Mouse (Mus musculus) brain, adult 2 months (tissue): ENCODE measurements around the gene Adipoq.
"Not testable (repeated sequence)": the region's sequence is repeated elsewhere in the genome, so short reads cannot be mapped to it uniquely, and the experiment has no call there.

Experiments used
- DNase-seq: peaks from one replicate; pipeline ENCODE4 v3.0.0; 2011; ENCODE audit warnings: low read depth, low spot score

Adipoq gene

DNA sequence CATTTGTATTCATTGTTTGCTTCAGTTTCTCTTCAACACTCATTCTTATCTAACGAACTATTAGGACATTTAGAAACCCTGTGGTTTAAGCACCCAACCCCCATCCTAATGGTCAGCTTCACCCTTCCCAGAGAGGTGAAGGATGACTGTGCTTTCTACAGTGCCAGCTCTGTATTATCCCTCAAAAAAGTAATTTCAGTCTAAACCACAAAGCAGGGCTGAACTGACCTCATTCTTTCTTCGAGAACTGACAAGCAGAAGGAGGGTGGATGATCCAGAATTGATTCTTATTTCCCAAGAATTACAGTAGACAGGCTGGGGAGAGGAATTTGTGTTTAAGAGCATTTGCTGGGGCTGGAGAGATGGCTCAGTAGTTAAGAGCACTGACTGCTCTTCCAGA lies 13.4 kb downstream of the Adipoq start:
- no peak for DNase-seq

DNA sequence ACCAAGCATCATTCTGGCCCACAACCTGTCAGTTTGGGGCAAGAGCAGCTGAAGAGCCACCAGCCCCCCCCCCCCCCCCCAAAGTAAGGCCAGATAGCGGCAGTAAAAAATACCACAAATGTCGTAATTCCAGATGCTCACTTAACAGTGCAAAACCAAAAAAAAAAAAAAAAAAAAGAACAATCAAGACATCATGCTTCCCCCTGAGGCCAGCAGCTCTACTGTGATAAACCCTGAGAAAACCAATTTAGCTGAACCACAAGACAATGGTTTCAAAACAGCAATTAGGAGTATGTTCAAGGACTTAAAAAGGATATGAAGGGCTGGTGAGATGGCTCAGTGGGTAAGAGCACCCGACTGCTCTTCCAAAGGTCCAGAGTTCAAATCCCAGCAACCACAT lies 15.8 kb downstream of the Adipoq start:
- no peak for DNase-seq

DNA sequence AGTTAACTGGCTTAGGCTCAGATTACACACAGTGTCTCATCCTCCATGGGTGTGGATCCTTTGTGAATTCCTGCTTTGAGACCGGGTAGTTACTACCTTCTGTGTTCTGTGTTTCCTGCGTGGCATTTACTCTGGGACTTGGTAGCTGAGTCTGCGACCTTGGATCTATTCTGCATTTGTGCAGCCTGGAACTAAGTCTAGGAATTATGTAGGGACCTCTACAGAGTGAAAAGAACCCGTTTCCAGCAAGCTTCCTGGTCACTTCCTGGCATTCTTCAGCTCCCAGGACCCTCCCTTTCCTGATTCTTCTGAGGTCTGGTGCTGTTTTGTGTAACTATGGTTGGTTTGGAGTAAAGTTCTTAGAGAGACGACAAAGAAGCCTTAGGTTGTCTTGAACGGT lies 18.1 kb downstream of the Adipoq start:
- no peak for DNase-seq

DNA sequence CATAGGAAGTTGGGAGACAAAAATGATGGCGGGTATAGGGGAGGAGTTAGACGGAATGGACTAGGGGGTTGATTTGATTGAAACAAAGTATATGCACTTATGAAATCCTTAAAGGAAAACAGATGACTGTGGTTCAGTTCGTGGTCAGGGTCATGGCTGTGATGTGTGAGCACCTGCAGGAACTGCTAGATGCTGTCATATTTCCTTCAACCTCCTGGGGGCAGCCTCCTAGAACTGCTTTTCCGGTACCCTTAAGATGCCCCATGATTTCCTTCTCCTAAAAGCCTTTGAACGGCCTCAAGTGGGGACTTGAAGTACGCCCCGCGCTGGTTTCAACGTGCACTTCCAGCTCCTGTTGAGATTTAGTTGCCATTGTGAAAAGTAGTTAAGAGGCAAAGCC lies 19.1 kb downstream of the Adipoq start:
- DNase-seq, result no peak

DNA sequence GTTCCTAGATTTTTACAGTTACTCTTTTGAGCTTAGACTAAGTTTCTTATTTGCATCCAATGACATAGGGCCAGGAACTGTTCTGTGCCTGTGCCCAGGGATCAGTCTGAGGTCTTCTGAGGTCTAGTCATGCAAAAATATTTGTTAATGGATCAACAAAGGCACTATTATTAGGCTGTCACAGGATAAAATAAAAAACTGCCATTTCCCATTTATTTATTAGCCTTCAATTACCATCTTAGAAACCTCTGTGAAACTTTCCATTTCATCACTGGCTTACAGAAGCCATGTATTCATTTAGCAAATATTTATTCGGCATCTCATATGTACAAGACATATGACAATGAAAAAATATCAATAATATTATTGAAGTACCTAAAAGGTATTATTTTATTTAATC lies 20.3 kb downstream of the Adipoq start:
- DNase-seq, result no peak

DNA sequence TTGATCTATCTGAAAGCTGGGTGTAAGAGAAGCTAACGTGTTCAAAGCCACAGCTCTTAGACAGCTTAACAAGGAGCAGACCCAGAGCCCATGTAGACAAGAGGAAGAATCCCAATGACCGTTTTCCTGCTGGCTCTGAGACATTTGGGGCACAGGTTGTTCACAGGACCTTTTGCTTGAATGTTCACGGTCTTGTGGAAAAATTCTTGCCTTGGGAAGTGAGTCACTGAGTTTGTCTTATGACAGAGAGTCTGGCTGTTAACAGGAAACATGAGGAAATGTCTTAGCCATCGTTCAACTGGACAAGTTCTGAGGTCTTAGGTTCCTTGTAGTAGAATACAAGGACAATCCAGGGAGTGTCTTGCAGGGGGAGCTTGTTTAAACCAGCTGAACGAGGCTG lies 20.7 kb downstream of the Adipoq start:
- no peak for DNase-seq

DNA sequence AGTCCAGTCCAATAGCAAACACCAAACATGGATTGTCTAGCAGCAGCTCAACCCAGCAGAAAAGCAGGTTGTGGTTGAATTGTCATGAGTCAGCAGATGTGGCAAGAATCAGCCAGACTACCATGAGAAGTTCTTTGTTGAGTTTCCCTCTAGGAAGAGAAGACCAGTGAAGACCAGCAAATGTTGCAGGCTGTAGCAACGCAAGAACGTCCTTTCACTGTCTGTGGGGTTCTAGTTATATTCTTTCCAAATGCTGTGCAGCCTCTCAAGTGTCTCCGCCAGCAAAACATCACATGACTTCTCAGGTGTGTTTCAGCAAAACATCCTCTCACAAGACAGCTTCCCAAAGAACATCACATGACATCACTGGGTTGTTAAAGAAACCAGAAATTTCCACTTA lies 24.5 kb downstream of the Adipoq start:
- no peak for DNase-seq

DNA sequence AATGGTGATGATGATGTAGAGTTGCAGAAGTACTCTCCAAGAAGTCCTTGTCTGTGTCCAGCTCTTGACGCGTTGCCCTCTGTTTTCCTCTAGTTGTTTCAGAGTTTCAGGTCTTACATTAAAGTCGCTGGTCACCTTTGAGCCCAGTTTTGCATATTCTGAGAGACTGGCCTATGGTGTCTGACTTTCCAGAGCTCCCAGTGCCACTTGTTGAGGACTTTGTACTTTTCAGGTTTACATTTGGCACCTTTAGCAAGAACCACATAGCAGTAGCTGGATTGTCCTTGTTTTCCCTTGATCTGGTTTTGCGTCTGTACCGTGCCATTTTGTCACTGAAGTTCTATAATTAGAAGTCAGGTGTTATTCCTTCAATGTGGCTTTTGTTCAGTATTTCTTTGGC lies 27.6 kb downstream of the Adipoq start:
- DNase-seq, result no peak

DNA sequence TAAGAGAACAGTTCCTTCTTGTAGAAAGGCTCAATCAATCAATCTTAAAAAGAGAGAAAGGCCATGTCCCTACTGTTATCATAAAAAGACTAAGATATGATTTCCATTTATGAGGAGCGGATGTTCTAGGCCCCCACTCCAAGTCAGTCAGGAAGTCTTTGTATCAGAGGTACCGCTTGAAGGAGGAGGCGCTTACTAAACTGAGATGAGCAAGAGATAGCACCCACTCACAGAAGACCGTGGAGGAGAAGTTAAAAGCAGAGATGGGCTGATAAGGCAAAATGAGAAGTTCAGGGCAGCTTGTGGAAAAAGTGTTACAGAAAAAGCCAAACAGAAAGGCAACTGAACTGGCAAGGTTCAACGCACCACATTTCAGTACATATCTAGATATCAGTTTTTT lies 28.5 kb downstream of the Adipoq start:
- no peak for DNase-seq

DNA sequence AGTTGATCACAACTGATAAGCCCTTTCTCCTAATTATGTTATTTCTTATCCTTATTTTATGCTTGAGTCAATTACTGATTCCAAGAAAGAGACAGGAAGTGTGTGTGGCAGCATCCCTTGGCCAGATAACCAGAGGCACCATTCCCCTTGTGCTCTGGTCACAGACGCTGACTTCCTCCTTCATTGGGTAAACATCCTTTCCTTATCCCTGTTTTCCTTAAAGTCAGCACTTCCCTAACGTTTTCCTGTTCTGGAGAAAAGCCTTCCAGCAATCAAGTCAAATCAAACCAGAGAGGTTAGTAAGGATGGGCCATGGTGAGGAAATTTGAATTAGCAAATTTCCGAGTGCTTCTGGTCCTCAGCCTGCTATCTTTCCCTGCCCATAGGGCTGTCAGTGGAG lies 29.6 kb downstream of the Adipoq start:
- no peak for DNase-seq

DNA sequence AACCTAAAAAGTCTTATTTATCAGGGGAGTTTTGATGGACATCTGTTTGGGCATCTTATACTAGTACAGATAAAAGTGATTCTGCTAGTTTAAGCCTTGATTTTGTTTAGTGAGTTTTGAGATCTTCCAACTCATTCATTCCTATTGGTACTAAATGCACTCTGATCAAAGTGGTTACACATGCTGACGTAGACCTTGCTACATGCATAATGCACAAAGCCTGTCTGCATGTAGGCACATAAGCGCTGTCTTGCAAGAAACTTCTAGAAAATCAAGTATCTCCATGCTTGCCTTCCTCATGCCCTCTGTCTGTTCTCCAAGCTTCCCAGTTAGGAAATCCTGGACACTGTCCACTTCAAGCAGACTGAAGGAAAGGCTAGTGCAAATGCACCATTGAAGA lies 31.5 kb downstream of the Adipoq start:
- DNase-seq, result no peak

DNA sequence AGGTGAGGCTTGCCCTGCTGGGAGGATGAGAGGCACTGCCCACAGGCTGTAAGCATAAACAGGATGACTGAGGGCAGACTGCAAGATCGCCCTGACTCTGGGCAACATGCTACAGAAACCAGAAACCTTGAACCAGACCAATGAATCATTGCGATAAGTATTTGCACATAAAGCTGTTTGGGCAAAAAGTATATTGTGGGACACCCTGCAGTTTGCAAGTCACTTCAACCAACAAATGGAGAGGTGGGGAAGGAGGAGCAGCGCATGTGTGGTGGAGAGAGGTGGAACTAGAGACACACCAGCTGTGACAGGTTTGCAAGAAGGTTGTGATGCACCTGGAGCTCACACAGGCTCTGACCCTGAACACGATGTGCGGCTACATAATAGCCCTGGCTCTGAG lies 32.5 kb downstream of the Adipoq start:
- DNase-seq, result no peak

DNA sequence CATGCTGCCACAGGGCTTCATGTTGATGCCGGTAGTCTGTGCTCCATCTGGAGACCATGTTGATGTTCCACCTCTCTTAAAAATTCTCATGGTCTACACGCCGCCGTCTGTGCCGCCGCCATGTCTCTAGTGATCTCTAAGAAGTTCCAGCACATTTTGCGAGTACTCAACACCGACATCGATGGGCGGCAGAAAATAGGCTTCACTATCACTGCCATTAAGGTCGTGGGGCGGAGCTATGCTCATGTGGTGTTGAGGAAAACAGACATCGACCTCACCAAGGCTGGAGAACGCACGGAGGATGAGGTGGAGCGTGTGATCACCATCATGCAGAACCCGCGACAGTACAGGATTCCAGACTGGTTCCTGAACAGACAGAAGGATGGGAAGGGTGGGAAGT lies 33.1 kb downstream of the Adipoq start:
- not testable (repeated sequence) for DNase-seq

DNA sequence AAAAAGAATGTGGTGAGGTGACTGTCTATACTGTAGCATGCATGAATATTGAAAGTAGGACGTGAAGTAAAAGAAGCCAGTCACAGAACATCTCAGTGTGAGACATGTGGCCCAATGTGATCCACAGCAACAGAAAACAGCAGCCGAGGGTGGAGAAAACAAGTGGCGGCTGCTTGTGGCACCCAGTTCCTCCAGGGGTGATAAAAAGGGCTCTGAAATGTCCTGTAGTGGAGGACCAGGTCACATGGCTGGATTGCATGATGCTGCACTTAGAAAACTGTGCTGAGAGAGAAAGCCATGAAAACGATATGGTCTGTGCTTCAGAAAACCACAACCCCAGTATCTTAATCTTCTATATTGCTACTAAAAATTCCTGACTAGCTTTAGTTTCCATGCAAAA lies 34.7 kb downstream of the Adipoq start:
- DNase-seq, result no peak

DNA sequence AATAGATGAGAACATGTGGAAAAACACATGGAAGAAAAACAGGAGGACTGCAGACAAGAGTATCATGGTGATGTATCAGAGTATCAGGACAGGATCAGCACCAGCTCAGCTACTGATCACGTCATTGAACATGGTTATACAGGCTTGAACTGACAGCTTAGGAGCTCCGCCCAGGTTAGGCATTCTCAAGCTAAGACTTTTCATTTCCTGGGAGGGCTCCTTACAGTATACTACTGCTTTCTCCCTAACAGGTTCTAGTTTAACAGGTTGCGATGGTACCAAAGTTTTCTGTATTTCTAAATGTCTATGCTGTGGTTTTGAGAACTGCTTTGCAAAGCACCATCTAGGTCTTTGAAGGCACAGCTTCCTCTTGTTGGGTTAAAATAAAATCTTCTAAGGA lies 35.2 kb downstream of the Adipoq start:
- peak; percentile 3 for DNase-seq

DNA sequence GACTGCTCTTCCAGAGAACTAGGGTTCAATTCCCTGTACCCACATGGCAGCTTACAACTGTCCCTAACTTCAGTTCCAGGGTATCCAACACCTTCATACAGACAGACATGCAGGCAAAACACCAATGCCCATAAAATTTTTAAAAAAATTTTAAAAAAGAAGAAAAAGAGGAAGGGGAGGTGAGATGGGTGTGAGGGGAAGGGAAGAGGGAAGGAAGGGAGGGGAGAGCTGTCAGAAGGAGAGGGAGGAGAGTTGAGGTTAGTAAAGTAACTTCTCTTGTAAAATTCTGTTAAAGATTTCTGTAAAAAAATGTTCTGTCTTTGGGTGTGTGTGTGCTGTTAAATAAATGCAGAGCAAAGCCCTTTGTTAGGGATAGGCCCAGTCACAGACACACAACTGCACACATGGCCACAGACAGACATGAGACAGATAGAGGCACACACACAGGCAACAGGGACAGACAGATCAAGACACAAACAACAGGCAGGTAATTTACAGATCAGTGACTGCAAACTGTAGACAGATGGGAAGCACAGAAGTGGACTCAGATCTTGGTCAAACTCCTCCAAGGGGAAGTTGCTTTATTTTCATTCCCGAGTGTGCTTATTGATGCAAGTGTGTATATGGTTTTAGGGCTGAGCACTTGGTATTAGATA lies 35.7 kb downstream of the Adipoq start:
- no peak for DNase-seq

DNA sequence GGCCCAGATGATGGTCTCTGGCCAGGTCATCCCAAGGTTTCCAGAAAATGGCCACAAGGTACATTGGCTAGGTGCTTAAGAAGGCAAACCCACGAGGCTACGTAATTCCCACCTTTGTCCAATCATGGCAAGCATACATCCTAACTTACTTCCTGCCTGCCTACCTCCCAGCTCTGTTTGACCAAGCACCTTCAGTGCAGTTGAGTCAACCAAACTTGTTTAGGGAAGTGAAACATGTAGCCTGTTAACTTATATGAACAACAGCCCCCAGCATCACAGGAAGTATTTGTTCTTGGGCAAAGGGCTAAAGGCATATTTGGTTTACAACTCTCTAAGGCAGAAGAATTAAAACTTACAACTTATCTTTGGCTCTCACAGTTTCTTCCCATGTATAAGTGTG lies 39.5 kb downstream of the Adipoq start:
- DNase-seq, result no peak

DNA sequence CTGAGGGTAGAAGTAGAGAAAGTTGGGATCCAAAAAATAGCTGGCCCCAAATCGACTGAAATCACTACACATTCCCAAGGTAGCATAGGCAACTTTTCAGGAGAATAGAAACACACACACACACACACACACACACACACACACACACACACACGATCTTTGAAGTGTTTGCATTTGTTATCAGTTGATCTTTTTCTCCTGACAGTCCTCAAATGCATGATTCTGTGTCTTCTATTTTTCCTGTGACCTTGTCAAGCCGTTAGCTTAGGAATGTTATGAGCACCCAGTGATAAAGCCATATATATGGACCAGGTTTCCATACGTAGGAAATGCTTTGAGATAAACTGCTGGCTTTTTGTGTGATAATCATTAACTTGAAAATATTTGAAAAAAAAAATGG lies 40.1 kb downstream of the Adipoq start:
- DNase-seq, result no peak

DNA sequence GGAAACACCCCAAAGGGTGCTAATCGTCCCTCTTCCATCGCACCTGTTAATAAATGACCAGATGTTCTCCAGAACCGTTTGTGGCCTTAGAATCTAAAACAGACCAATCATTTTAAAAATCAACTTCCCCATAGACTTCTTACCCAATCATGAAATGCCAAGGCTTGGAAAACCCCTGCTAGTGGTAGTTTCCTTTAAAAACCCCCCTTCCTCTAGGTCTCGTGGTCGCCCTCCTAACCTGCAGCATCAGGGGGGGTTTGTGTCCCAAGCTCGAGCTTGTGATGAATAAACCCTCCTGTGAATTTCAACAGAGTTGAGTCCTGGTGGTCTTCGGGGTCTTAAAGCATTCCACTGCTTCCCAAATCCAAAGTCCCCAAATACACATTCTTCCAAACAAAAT lies 41.6 kb downstream of the Adipoq start:
- no peak for DNase-seq

DNA sequence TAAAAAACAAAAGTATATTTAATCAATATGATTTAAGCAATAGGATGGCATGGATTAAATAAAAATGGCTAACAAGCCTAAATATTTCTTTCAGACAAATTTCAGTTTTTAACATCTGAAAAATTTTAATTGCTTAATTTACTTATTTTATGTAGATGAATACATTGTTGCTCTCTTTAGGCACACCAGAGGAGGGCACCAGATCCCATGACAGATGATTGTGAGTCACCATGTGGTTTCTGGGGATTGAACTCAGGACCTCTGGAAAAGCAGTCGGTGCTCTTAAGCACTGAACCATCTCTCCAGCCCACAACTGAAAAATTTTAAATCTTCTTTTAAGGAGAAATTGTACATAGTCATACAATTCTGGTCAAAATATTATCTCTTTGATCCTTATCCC lies 43.3 kb downstream of the Adipoq start:
- no peak for DNase-seq

DNA sequence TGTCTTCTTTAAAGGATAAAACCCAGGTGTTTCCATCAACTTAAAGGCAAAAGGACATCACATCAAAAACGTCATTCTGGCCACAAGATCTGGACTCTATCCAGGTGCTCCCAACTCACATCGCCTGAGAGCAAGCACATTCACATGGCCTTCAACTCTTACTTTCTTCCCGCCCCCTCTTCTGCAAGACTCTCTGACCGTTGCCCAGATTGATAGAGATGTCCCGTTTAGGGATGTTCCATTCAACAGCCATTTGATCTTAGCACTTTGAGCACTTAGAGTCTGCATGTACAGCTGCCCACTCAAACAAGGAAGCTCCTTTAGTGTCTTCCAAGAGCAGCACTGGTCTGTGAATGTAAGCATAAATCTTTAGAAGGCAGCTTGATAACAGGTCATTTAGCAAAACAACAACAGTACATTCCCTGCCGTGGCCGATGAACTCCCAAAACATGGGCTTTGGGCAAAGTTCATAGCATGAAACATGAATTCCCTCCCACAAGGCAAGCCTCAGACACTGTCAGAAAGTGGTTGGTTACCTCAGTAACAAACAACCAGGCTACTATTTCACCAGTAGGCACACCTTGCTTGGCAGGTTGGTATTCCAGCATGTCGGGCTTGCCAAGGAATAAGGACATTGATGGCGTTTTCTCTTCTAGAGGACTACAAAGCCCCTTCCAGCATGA lies 45.4 kb downstream of the Adipoq start:
- no peak for DNase-seq

DNA sequence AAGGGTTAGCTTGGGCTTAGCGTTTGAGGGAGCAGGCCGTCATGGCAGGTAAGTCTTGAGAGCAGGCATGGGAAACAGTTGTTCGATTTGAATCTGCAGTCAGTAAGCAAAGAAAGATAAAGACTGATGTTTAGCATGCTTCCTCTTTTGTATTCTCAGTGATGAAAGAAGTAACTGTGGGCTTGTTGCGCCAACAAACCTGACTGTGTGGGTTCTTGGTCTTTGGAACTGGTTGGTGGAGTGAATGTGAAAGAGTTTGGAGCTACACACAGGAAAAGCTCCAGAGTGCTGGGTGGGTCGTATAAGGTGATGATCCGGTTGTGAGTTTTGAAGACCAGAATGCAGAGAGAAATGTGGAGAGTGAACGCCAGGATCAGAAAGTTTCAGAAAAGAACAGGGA lies 49.3 kb downstream of the Adipoq start:
- DNase-seq, result no peak

DNA sequence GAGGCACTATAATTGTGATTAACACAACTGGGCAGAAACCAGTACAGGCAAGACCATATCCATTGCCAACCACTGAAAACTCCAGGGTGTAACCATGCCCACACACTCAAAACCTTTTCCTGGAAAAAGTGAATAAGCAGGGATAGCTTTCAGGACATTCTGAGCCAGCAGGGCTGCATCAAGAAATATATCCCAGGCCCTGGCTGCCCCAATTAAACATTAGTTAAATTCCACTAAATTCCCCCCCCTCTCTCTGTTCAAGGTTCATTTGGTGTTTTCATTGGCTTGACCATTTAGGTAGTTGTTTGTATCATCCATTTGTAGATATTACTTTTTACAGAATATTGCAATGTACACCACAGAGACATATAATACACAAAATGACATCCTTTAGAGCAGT lies 50.0 kb downstream of the Adipoq start:
- DNase-seq, result no peak

DNA sequence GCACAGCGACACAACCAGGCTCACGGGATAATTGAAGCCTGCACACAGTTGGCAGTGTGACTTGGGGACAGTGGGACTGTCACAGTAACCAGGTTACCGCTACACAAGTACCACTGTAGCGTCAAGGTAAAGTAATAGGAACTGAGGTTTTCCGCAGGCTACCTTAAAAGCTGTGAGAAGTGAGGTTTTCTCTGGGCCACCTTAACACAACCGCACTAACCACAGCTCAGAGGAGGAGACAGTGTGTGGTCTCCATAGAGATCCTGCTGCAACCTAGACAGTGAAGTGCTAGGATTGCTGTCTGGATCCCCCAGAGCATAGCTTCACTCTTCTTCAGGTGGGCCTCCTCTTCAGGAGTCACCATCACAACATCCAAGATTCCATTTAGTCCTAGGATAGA lies 50.5 kb downstream of the Adipoq start:
- DNase-seq, result no peak
